Mouse (Mus musculus): ENCODE results near the gene Gstp2.

GRCm38 (mm10) chr19:4075531-4075930 is 29.7 kb upstream of the Gstp2 start:
- no peak for TF ChIP-seq POLR2A (IDR thresholded peaks at IDR 0.05; ENCODE audit: insufficient read depth, low read length)
- TF ChIP-seq CTCF (IDR thresholded peaks at IDR 0.05; ENCODE audit: low read depth, low read length) = no peak
